Mouse (Mus musculus): Measurements from ENCODE around the gene Dhrs2. TPM values are rescaled to one million over a fixed set of nuclear protein-coding genes. Genes with fewer than 3 reads are reported as not detected.

The Dhrs2 gene
- polyA plus RNA-seq, 1 experiment from 2014 or later = not detected

GRCm38 (mm10) chr14:55204544-55204943 is 17.3 kb upstream of the Dhrs2 start:
- WGBS = 71% methylated on average over 3 of the region's 3 CpGs
- no peak overlapping the region for H3K27ac ChIP-seq
- 0 out of 2 replicates have a peak, but pooled peaks cover 4% of the 10 kb centered on the region for H3K9me3 ChIP-seq
- H3K4me3 ChIP-seq = no peak overlapping the region
- H3K4me1 ChIP-seq = no peaks in the 10 kb centered on the region
- H3K36me3 ChIP-seq = no peaks in the 10 kb centered on the region
- peaks cover 3% of the 10 kb centered on the region; the same call in 1 of the 2 replicates for H3K27me3 ChIP-seq (ENCODE audit: insufficient read depth, poor library complexity, severe bottlenecking)
- no peak for DNase-seq (ENCODE audit: low spot score)

GRCm38 (mm10) chr14:55205045-55205750 is 16.6 kb upstream of the Dhrs2 start:
- 56% methylated on average over 3 of the region's 3 CpGs for WGBS
- no peak overlapping the region for H3K27ac ChIP-seq
- no peak overlapping the region for H3K4me3 ChIP-seq
- no peaks in the 10 kb centered on the region for H3K36me3 ChIP-seq
- peaks cover 3% of the 10 kb centered on the region; the same call in 1 of the 2 replicates for H3K27me3 ChIP-seq (ENCODE audit: insufficient read depth, poor library complexity, severe bottlenecking)
- H3K9me3 ChIP-seq = 0 out of 2 replicates have a peak, but pooled peaks cover 4% of the 10 kb centered on the region
- no peak for DNase-seq (ENCODE audit: low spot score)
- H3K4me1 ChIP-seq = no peaks in the 10 kb centered on the region

- no peaks in the 10 kb centered on the region for H3K9me3 ChIP-seq
- H3K4me1 ChIP-seq = no peaks in the 10 kb centered on the region
- no peak overlapping the region for H3K27ac ChIP-seq
- no peaks in the 10 kb centered on the region for H3K27me3 ChIP-seq (ENCODE audit: insufficient read depth, poor library complexity, severe bottlenecking)
- H3K36me3 ChIP-seq = no peaks in the 10 kb centered on the region
- H3K4me3 ChIP-seq = no peak overlapping the region
- WGBS = 76% methylated on average over 2 of the region's 2 CpGs
- no peak for DNase-seq (ENCODE audit: low spot score)
These were observed 13.5 kb upstream of the Dhrs2 start for GRCm38 (mm10) chr14:55208306-55208705.

GRCm38 (mm10) chr14:55213621-55214020 is 8.2 kb upstream of the Dhrs2 start:
- H3K9me3 ChIP-seq = no peaks in the 10 kb centered on the region
- H3K36me3 ChIP-seq = no peaks in the 10 kb centered on the region
- no peak for DNase-seq (ENCODE audit: low spot score)
- H3K4me3 ChIP-seq = no peak overlapping the region
- WGBS = 93% methylated on average over 3 of the region's 3 CpGs
- H3K4me1 ChIP-seq = no peaks in the 10 kb centered on the region
- no peaks in the 10 kb centered on the region for H3K27me3 ChIP-seq (ENCODE audit: insufficient read depth, poor library complexity, severe bottlenecking)
- no peak overlapping the region for H3K27ac ChIP-seq

GRCm38 (mm10) chr14:55214507-55214906 is 7.3 kb upstream of the Dhrs2 start:
- H3K4me1 ChIP-seq = no peaks in the 10 kb centered on the region
- no peak for DNase-seq (ENCODE audit: low spot score)
- no peak overlapping the region for H3K4me3 ChIP-seq
- 47% methylated on average over 4 of the region's 4 CpGs for WGBS
- H3K27me3 ChIP-seq (ENCODE audit: insufficient read depth, poor library complexity, severe bottlenecking) = no peaks in the 10 kb centered on the region
- H3K36me3 ChIP-seq = no peaks in the 10 kb centered on the region
- no peak overlapping the region for H3K27ac ChIP-seq
- no peaks in the 10 kb centered on the region for H3K9me3 ChIP-seq

GRCm38 (mm10) chr14:55223172-55223571 is 1.4 kb downstream of the Dhrs2 start:
- Histone ChIP-seq H3K36me3 (no peaks in the 10 kb centered on the region), H3K4me1 (no peaks in the 10 kb centered on the region), H3K27me3 (ENCODE audit: insufficient read depth, poor library complexity, severe bottlenecking) (no peaks in the 10 kb centered on the region), H3K4me3 (no peak overlapping the region), H3K27ac (no peak overlapping the region), H3K9me3 (no peaks in the 10 kb centered on the region)
- DNase-seq (ENCODE audit: low spot score) = no peak
- 57% methylated on average over 1 of the region's 1 CpGs for WGBS

GRCm38 (mm10) chr14:55234639-55235038 is 12.8 kb downstream of the Dhrs2 start:
- Histone ChIP-seq H3K4me1 (no peaks in the 10 kb centered on the region), H3K4me3 (no peak overlapping the region), H3K27me3 (ENCODE audit: insufficient read depth, poor library complexity, severe bottlenecking) (no peaks in the 10 kb centered on the region), H3K36me3 (no peaks in the 10 kb centered on the region), H3K27ac (no peak overlapping the region), H3K9me3 (no peaks in the 10 kb centered on the region)
- WGBS = 86% methylated on average over 11 of the region's 11 CpGs
- DNase-seq (ENCODE audit: low spot score) = no peak

GRCm38 (mm10) chr14:55236685-55237084 is 14.9 kb downstream of the Dhrs2 start:
- H3K9me3 ChIP-seq = no peaks in the 10 kb centered on the region
- WGBS = 75% methylated on average over 2 of the region's 2 CpGs

GRCm38 (mm10) chr14:55242664-55243063 is 20.9 kb downstream of the Dhrs2 start:
- WGBS = 87% methylated on average over 1 of the region's 1 CpGs
- H3K27ac ChIP-seq = no peak overlapping the region
- H3K4me1 ChIP-seq = no peaks in the 10 kb centered on the region

More at GRCm38 (mm10) chr14:55236685-55237084, 14.9 kb downstream of the Dhrs2 start:
- Histone ChIP-seq H3K4me1 (no peaks in the 10 kb centered on the region), H3K36me3 (no peaks in the 10 kb centered on the region), H3K27ac (no peak overlapping the region), H3K4me3 (no peak overlapping the region), H3K27me3 (ENCODE audit: insufficient read depth, poor library complexity, severe bottlenecking) (no peaks in the 10 kb centered on the region)
- no peak for DNase-seq (ENCODE audit: low spot score)

GRCm38 (mm10) chr14:55247181-55247580 is 25.4 kb downstream of the Dhrs2 start:
- DNase-seq (ENCODE audit: low spot score) = no peak
- H3K9me3 ChIP-seq = no peaks in the 10 kb centered on the region
- WGBS = 61% methylated on average over 6 of the region's 6 CpGs

More at GRCm38 (mm10) chr14:55242664-55243063, 20.9 kb downstream of the Dhrs2 start:
- Histone ChIP-seq H3K4me3 (no peak overlapping the region), H3K27me3 (ENCODE audit: insufficient read depth, poor library complexity, severe bottlenecking) (no peaks in the 10 kb centered on the region), H3K9me3 (no peaks in the 10 kb centered on the region), H3K36me3 (no peaks in the 10 kb centered on the region)
- no peak for DNase-seq (ENCODE audit: low spot score)

GRCm38 (mm10) chr14:55248284-55248683 is 26.5 kb downstream of the Dhrs2 start:
- no peak for DNase-seq (ENCODE audit: low spot score)
- no peaks in the 10 kb centered on the region for H3K36me3 ChIP-seq
- WGBS = 86% methylated on average over 6 of the region's 6 CpGs
- H3K9me3 ChIP-seq = no peaks in the 10 kb centered on the region
- H3K4me3 ChIP-seq = no peak overlapping the region
- H3K27me3 ChIP-seq (ENCODE audit: insufficient read depth, poor library complexity, severe bottlenecking) = no peaks in the 10 kb centered on the region
- no peak overlapping the region for H3K27ac ChIP-seq
- no peaks in the 10 kb centered on the region for H3K4me1 ChIP-seq

More at GRCm38 (mm10) chr14:55247181-55247580, 25.4 kb downstream of the Dhrs2 start:
- H3K4me1 ChIP-seq = no peaks in the 10 kb centered on the region
- H3K27ac ChIP-seq = no peak overlapping the region
- no peak overlapping the region for H3K4me3 ChIP-seq
- H3K27me3 ChIP-seq (ENCODE audit: insufficient read depth, poor library complexity, severe bottlenecking) = no peaks in the 10 kb centered on the region
- H3K36me3 ChIP-seq = no peaks in the 10 kb centered on the region

GRCm38 (mm10) chr14:55253580-55253979 is 31.8 kb downstream of the Dhrs2 start:
- no peaks in the 10 kb centered on the region for H3K36me3 ChIP-seq
- WGBS = 55% methylated on average over 4 of the region's 4 CpGs
- no peaks in the 10 kb centered on the region for H3K4me1 ChIP-seq
- no peak for DNase-seq (ENCODE audit: low spot score)
- H3K27ac ChIP-seq = no peak overlapping the region
- H3K27me3 ChIP-seq (ENCODE audit: insufficient read depth, poor library complexity, severe bottlenecking) = no peaks in the 10 kb centered on the region
- no peaks in the 10 kb centered on the region for H3K9me3 ChIP-seq
- no peak overlapping the region for H3K4me3 ChIP-seq

- Histone ChIP-seq H3K4me1 (no peaks in the 10 kb centered on the region), H3K27me3 (ENCODE audit: insufficient read depth, poor library complexity, severe bottlenecking) (no peaks in the 10 kb centered on the region), H3K27ac (no peak overlapping the region), H3K36me3 (no peaks in the 10 kb centered on the region), H3K4me3 (no peak overlapping the region), H3K9me3 (no peaks in the 10 kb centered on the region)
- WGBS = 74% methylated on average over 6 of the region's 6 CpGs
- no peak for DNase-seq (ENCODE audit: low spot score)
These were observed 33.6 kb downstream of the Dhrs2 start for GRCm38 (mm10) chr14:55255443-55255842.
